Mouse (Mus musculus) heart, embryonic 12.5 days (tissue): ENCODE results near the gene Snx30. TPM values are rescaled to one million over a fixed set of nuclear protein-coding genes. Genes with fewer than 3 reads are reported as not detected.
A peak's percentile ranks its signal among the peaks of the same experiment; 100 is the strongest.

Experiments
- ATAC-seq: fragments of 200-750 bp; cut with Nextera tagmentation; 2 replicates; pipeline ENCODE4 v1.8.0; 2017; ENCODE audit warnings: moderate TSS enrichment, moderate library complexity; ENCODE audit not compliant: insufficient number of reproducible peaks, low FRiP score
- H3K27ac ChIP-seq: fragments of 300-500 bp; sonication (generic); 2 replicates; pipeline ENCODE4 v1.5.1; 2016; ENCODE audit warnings: mild to moderate bottlenecking, moderate library complexity; ENCODE audit not compliant: poor library complexity, severe bottlenecking
- H3K27me3 ChIP-seq: fragments of 300-500 bp; sonication (generic); replicated peaks from 2 replicates; pipeline ENCODE4 v1.6.1; 2016; ENCODE audit warnings: mild to moderate bottlenecking, moderate library complexity
- H3K36me3 ChIP-seq: fragments of 300-500 bp; sonication (generic); 2 replicates; pipeline ENCODE4 v1.6.1; 2016; ENCODE audit warnings: mild to moderate bottlenecking, moderate library complexity
- H3K4me1 ChIP-seq: fragments of 300-500 bp; sonication (generic); replicated peaks from 2 replicates; pipeline ENCODE4 v1.6.1; 2016; ENCODE audit warnings: mild to moderate bottlenecking
- H3K4me2 ChIP-seq: fragments of 300-500 bp; sonication (generic); 2 replicates; pipeline ENCODE4 v1.6.1; 2016; ENCODE audit warnings: mild to moderate bottlenecking, moderate library complexity
- H3K4me3 ChIP-seq: fragments of 300-500 bp; sonication (generic); 2 replicates; pipeline ENCODE4 v1.5.1; 2016; ENCODE audit warnings: mild to moderate bottlenecking
- H3K9ac ChIP-seq: fragments of 300-500 bp; sonication (generic); 2 replicates; pipeline ENCODE4 v1.6.1; 2016; ENCODE audit warnings: mild to moderate bottlenecking, moderate library complexity
- H3K9me3 ChIP-seq: fragments of 300-500 bp; sonication (generic); replicated peaks from 2 replicates; pipeline ENCODE4 v1.6.1; 2016; ENCODE audit warnings: mild to moderate bottlenecking, moderate library complexity
- WGBS: fragments of 180-500 bp; shearing (Covaris S2); methylation state at CpG from one replicate; pipeline ENCODE4 v1.1.7; 2016; 5-methylcytosine and 5-hydroxymethylcytosine counted together
- polyA plus RNA-seq: library from polyadenylated mRNA; unstranded; fragments of >200 nt; fragmentation: Nextera tagmentation; extraction: Ambion mirVana; gene quantifications from 2 replicates; pipeline ENCODE4 v1.2.1, GENCODE M21; 2016

Snx30 gene
- polyA plus RNA-seq, 1 experiment from 2014 or later, result 8.6 TPM

DNA sequence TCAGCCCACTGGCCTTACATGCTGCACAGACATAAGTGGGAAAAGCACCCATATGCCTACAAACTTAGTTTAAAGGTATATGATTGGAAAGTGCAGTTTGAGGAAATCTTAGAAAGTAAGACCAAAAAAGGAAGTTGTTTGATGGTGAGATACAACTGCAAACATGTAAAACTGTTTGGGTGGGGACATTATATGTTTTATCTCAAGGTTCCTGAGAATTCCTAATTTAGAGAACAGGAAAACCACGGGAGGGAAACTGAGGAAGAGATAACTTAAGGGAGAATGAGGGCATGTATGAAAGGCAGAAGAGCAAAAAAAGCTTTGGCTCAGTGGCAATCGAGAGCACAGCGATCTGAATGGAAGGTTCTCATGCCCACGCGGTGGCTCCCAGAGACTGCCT lies 81.4 kb downstream of the Snx30 start:
- H3K4me1 ChIP-seq, result peaks cover 26% of the 10 kb centered on the region
- H3K27ac ChIP-seq, result no peak overlapping the region
- no peaks in the 10 kb centered on the region for H3K9me3 ChIP-seq
- WGBS, result 80% methylated on average over 5 of the region's 5 CpGs
- no peak overlapping the region for H3K9ac ChIP-seq
- no peaks in the 10 kb centered on the region for H3K27me3 ChIP-seq
- no peak overlapping the region for H3K4me3 ChIP-seq
- H3K36me3 ChIP-seq, result peaks cover 18% of the 10 kb centered on the region
- ATAC-seq, result no peak
- no peak overlapping the region for H3K4me2 ChIP-seq

DNA sequence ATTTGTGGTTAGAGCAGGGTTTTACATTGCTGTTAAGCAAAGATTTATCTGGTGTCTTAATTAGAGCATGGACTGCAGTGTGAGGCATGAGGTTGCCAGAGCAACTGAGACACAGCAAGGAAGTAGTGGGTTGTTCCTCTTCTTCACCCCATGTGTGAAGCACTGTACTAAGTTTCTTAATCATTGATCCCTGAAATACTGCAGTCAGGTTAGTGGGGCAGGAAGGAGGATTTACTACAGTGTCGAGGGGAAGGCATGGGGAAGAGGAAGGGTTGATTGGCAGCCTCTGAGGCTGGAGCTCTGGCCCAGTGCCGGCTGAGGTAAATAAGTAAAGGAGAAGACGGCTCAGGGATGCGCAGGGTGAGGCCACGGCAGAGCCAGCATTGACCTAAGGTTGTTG lies 82.4 kb downstream of the Snx30 start:
- H3K4me3 ChIP-seq, result no peak overlapping the region
- H3K4me1 ChIP-seq, result peaks cover 26% of the 10 kb centered on the region
- H3K36me3 ChIP-seq, result peaks cover 9% of the 10 kb centered on the region; the same call in 1 of the 2 replicates
- H3K9me3 ChIP-seq, result no peaks in the 10 kb centered on the region
- ATAC-seq, result no peak
- 73% methylated on average over 5 of the region's 5 CpGs for WGBS
- no peak overlapping the region for H3K4me2 ChIP-seq
- no peak overlapping the region for H3K9ac ChIP-seq
- no peaks in the 10 kb centered on the region for H3K27me3 ChIP-seq
- no peak overlapping the region for H3K27ac ChIP-seq

DNA sequence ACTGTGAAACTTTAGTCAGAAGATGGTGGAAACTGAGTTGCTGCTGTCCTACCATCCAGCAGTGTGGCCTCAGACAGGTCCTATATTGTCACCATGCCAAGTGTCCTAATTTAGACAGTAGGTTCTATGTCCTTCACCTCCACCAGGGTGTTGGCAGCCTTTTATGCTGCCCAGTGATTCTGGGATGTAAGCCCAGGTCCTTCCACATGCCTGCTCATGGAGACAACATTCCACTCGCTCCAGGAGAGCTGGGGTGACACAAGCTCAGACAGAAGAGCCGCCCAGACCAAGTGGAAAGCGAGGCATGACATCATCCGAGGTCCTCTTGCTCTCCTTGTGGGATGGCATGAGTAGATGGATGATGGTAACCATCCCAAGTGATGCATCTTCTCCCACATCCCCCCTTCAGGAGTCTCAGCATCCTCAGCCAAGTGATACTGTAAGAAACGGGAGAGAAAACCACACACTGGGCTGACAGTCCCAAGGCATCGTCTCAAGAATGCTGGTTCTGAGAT lies 84.5 kb downstream of the Snx30 start:
- Histone ChIP-seq H3K36me3 (peaks cover 19% of the 10 kb centered on the region), H3K4me1 (peaks cover 19% of the 10 kb centered on the region), H3K27ac (peak overlapping the region; percentile 50; the same call in 1 of the 2 replicates), H3K9me3 (no peaks in the 10 kb centered on the region), H3K4me3 (no peak overlapping the region), H3K9ac (no peak overlapping the region), H3K4me2 (no peak overlapping the region), H3K27me3 (no peaks in the 10 kb centered on the region)
- 53% methylated on average over 6 of the region's 6 CpGs for WGBS
- no peak; the same call in 1 of the 2 replicates for ATAC-seq

DNA sequence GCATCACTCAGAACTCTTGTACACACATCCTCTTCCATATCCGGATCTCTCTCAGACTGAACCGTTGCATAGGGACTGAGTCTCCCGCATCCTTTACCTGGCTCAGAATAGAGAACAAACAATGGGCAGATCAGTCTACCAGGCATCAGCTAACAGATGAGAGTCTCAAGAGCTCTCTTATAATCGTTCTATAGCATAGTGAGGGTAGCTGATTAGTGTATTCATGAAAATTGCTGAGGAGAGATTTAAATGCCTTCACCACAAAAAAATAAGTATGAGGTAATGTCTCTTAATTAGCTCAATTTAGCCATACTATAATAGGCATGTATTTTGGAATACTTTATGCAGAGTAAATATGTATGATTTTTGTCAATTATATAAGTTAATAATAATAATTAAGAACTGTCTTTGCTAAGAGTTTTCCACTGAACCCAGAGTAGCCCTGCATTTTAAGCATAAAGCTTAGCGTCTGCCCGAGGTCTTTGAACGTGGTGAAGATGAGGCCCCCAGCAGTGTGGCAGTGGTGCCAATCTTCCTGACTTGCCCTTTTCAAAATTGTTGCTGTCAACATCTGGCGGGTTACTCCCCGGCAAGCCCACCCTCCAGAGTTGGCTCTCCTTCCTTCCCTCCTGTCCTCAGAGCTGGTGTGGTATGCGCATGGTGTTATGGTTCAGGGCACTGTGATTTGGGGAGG lies 86.2 kb downstream of the Snx30 start:
- Histone ChIP-seq H3K27ac (peak overlapping the region; percentile 58), H3K9ac (no peak overlapping the region), H3K27me3 (no peaks in the 10 kb centered on the region), H3K4me1 (peaks cover 21% of the 10 kb centered on the region), H3K4me2 (no peak overlapping the region), H3K36me3 (peaks cover 18% of the 10 kb centered on the region), H3K4me3 (no peak overlapping the region), H3K9me3 (no peaks in the 10 kb centered on the region)
- no peak for ATAC-seq
- 84% methylated on average over 10 of the region's 10 CpGs for WGBS

DNA sequence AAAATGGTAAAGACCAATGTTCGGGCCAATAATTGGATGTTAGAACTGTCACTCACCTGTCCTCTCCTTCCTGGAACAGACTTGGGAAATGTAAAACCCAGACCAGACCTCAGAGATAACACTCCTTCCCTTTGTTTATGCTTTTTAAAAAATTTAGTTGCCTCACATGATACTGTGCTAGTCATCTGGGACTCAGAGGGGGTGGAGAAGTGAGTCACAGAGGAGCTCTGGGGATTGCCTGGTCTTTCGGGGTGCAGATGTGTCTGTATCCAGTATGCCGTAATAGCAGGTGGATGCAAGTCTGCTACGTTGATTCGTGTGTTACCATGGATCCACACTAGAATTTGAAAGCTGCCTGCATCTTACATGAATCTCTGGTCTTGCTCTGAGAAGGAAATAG lies 87.1 kb downstream of the Snx30 start:
- no peak overlapping the region for H3K27ac ChIP-seq
- H3K4me1 ChIP-seq, result peaks cover 30% of the 10 kb centered on the region
- 90% methylated on average over 5 of the region's 5 CpGs for WGBS
- no peak for ATAC-seq
- no peaks in the 10 kb centered on the region for H3K27me3 ChIP-seq
- no peak overlapping the region for H3K4me3 ChIP-seq
- no peak overlapping the region for H3K9ac ChIP-seq
- H3K36me3 ChIP-seq, result peaks cover 18% of the 10 kb centered on the region
- H3K4me2 ChIP-seq, result no peak overlapping the region
- H3K9me3 ChIP-seq, result no peaks in the 10 kb centered on the region

DNA sequence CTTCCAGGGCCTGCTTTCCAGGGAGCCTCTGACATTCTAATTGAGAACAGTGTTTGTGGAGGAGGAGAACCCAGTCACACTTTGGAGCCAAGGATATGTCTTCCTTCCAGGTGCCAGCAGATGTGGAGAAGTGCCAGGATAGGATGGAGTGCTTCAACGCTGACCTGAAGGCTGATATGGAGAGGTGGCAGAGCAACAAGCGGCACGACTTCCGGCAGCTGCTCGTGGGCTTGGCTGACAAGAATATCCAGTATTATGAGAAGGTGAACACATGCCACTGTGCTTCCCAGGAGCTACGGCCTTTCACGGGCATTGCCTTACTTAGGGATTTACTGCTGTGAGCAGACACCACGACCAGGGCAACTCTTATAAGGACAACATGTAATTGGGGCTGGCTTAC lies 88.8 kb downstream of the Snx30 start:
- Histone ChIP-seq H3K27me3 (no peaks in the 10 kb centered on the region), H3K4me1 (peaks cover 44% of the 10 kb centered on the region), H3K27ac (peak overlapping the region; percentile 10; the same call in 1 of the 2 replicates), H3K9ac (no peak overlapping the region), H3K4me2 (no peak overlapping the region), H3K36me3 (peaks cover 18% of the 10 kb centered on the region), H3K9me3 (no peaks in the 10 kb centered on the region), H3K4me3 (no peak overlapping the region)
- ATAC-seq, result no peak
- WGBS, result 71% methylated on average over 8 of the region's 8 CpGs

DNA sequence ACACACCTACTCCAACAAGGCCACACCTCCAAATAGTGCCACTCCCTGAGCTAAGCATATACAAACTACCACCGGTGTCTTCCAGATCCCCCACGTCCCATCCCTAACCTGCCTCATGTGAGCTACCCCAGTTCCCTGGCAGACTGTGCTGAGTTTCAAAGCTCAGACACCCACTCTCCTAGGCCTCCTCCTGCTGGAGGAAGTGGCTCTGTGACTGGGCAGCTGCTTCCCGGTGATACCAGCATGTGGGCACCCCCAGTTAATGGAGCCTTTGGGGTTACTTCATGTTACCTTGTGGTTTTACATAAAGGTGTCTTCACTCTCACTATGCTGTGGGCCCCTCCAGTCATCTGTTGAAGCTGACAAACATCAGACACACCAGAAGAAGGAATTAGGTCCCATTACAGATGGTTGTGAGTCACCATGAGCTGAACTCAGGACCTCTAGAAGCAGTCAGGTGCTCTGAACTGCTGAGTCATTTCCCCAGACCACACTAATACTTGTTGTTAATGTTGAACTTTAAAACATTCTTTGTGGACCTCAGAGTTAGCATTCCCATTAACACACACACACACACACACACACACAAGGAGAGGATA lies 89.4 kb downstream of the Snx30 start:
- ATAC-seq, result no peak
- peaks cover 18% of the 10 kb centered on the region for H3K36me3 ChIP-seq
- 87% methylated on average over 3 of the region's 3 CpGs for whole genome bisulfite sequencing
- H3K27ac ChIP-seq, result peak overlapping the region; percentile 9
- no peaks in the 10 kb centered on the region for H3K9me3 ChIP-seq
- no peak overlapping the region for H3K4me2 ChIP-seq
- no peak overlapping the region for H3K4me3 ChIP-seq
- H3K27me3 ChIP-seq, result no peaks in the 10 kb centered on the region
- no peak overlapping the region for H3K9ac ChIP-seq
- H3K4me1 ChIP-seq, result peaks cover 38% of the 10 kb centered on the region

DNA sequence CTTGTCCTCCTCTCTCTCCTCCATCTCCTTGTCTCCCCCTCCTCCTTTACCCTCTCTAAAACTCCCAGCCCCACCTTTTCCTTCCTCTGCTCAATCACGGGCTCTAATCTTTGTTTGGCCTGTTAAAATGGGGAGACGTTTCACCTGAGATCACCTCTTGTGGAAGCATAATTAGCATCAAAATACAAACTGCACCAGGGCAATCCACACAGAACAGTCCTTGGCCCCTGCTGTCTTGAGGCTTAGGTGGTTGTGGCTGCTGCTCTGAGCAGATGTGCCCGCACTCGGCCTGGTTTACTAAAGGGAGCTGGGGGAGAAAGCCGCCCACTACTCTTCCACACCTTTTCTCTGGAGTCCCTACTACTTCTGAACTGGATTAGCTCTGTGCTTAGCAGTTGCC lies 90.4 kb downstream of the Snx30 start:
- peaks cover 23% of the 10 kb centered on the region for H3K36me3 ChIP-seq

DNA sequence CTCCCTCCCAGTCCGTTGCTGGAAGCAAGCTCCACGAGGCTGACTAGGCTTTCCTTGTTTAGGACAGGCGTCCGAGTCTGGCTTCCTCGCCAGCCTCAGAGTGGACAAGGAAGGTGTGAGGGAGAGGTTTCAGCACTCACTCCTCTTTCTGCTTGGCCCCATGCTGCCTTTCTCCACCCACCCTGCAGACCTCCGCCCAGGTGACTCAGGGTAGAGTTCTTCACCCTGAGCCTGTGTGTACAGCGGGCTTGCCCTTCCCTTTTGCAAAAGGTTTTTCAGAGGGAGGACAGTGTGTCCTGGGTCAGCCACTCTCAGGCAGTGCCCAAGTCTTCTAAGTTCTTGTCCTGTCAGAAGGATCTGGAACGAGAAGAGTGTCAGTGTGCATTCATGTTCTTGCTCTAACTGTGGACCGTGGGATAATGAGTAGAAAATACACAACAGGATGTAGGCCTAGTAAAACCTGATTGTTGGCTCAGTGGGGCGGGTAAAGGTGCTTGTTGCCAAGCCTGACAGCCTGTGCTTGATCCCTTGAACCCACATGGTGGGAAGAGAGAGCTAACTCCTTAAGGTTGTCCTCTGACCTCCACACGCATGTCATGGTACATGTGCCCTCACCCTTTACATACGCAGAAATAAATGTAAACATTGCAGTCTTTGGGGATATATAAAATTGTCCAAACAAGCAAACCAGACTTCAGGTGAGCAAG lies 92.3 kb downstream of the Snx30 start:
- Histone ChIP-seq H3K27me3 (no peaks in the 10 kb centered on the region), H3K9me3 (no peaks in the 10 kb centered on the region), H3K4me3 (no peak overlapping the region), H3K36me3 (peaks cover 24% of the 10 kb centered on the region), H3K4me2 (no peak overlapping the region), H3K27ac (peak overlapping the region; percentile 95), H3K9ac (peak overlapping the region; percentile 31; the same call in 1 of the 2 replicates), H3K4me1 (peaks cover 35% of the 10 kb centered on the region)
- ATAC-seq, result 0 out of 2 replicates have a peak, but pooled peaks have one; percentile 1
- WGBS, result 53% methylated on average over 12 of the region's 12 CpGs

More for the DNA sequence above, 90.4 kb downstream of the Snx30 start:
- Histone ChIP-seq H3K4me1 (peaks cover 35% of the 10 kb centered on the region), H3K9ac (no peak overlapping the region), H3K9me3 (no peaks in the 10 kb centered on the region), H3K27ac (no peak overlapping the region), H3K4me2 (no peak overlapping the region), H3K27me3 (no peaks in the 10 kb centered on the region), H3K4me3 (no peak overlapping the region)
- WGBS, result 72% methylated on average over 5 of the region's 5 CpGs
- ATAC-seq, result no peak

DNA sequence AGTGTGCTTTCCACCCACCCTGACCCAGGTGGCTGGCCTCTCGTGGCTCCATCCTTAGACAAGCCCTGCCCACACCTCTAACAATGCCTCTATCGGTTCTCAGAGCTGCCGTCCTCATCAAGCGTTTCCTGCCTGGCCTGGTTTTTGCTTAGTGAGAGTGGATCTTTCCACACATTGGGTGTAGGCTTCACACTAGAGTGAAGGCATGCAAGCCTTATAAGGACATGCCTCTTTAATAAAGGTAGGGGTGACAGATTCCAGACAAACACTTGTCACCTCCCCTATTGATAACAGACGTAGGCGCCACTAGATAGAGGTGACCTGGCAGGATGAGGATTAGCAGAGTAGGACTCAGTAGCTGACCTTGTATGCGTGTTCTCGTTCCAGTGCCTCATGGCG lies 92.9 kb downstream of the Snx30 start:
- Histone ChIP-seq H3K9me3 (no peaks in the 10 kb centered on the region), H3K36me3 (peaks cover 24% of the 10 kb centered on the region)

DNA sequence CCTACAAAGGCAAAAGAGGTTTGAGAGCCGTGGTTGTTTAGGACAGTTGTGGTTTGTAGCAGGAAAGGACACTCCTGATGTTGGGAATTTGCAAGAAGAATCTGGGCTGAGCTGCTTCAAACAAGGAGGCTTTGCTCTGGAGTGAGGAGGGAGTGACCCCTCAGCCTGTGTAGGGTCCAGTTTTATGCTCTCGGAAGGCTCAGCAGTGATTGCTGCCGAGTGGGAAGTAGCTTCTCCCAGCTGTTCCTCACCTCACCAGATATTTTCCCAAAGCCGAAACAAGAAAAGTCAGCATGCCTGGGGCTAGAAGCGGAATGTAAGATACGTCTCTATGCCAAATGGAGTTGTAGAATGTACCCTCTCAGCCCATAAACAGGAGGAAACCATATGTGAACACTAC lies 96.2 kb downstream of the Snx30 start:
- Histone ChIP-seq H3K4me3 (no peak overlapping the region), H3K27me3 (no peaks in the 10 kb centered on the region), H3K4me2 (no peak overlapping the region), H3K9me3 (no peaks in the 10 kb centered on the region), H3K36me3 (peaks cover 6% of the 10 kb centered on the region; the same call in 1 of the 2 replicates), H3K27ac (0 out of 2 replicates have a peak overlapping the region, but pooled peaks have one; percentile 35), H3K4me1 (peaks cover 52% of the 10 kb centered on the region), H3K9ac (no peak overlapping the region)
- no peak for ATAC-seq
- 84% methylated on average over 6 of the region's 6 CpGs for WGBS

More for the DNA sequence above, 92.9 kb downstream of the Snx30 start:
- peak overlapping the region; percentile 95 for H3K27ac ChIP-seq
- no peaks in the 10 kb centered on the region for H3K27me3 ChIP-seq
- WGBS, result 18% methylated on average over 9 of the region's 9 CpGs
- H3K4me3 ChIP-seq, result no peak overlapping the region
- H3K4me2 ChIP-seq, result no peak overlapping the region
- peaks cover 39% of the 10 kb centered on the region for H3K4me1 ChIP-seq
- peak overlapping the region; percentile 31; the same call in 1 of the 2 replicates for H3K9ac ChIP-seq
- peak; percentile 86 for ATAC-seq
